Mouse (Mus musculus) embryonic facial prominence, embryonic 15.5 days (tissue): ENCODE measurements at regions not wholly inside any gene's neighbourhood (a gene's known extent, or its start where the extent isn't known, plus 50 kb on each side); places are given as distances from the start of the nearest gene placed in this dataset.
"Not testable (repeated sequence)": the region's sequence is repeated elsewhere in the genome, so short reads cannot be mapped to it uniquely, and the experiment has no call there.

Source experiments
- ATAC-seq: fragments of 200-750 bp; cut with Nextera tagmentation; 2 replicates; pipeline ENCODE4 v1.8.0; 2017; ENCODE audit warnings: low read depth, moderate TSS enrichment; ENCODE audit not compliant: insufficient number of reproducible peaks, low FRiP score, low TSS enrichment
- H3K27ac ChIP-seq: fragments of 300-500 bp; sonication (generic); replicated peaks from 2 replicates; pipeline ENCODE4 v1.5.1; 2015; ENCODE audit warnings: mild to moderate bottlenecking, inconsistent platforms
- H3K27me3 ChIP-seq: fragments of 300-500 bp; sonication (generic); 2 replicates; pipeline ENCODE4 v1.6.1; 2015; ENCODE audit warnings: inconsistent platforms
- H3K36me3 ChIP-seq: fragments of 300-500 bp; sonication (generic); 2 replicates; pipeline ENCODE4 v1.6.1; 2015; ENCODE audit warnings: mild to moderate bottlenecking, inconsistent platforms
- H3K4me1 ChIP-seq: fragments of 300-500 bp; sonication (generic); 2 replicates; pipeline ENCODE4 v1.6.1; 2015; ENCODE audit warnings: inconsistent platforms
- H3K4me2 ChIP-seq: fragments of 300-500 bp; sonication (generic); replicated peaks from 2 replicates; pipeline ENCODE4 v1.6.1; 2015; ENCODE audit warnings: mild to moderate bottlenecking, inconsistent platforms
- H3K4me3 ChIP-seq: fragments of 300-500 bp; sonication (generic); replicated peaks from 2 replicates; pipeline ENCODE4 v1.5.1; 2015; ENCODE audit warnings: mild to moderate bottlenecking, inconsistent platforms
- H3K9ac ChIP-seq: fragments of 300-500 bp; sonication (generic); 2 replicates; pipeline ENCODE4 v1.6.1; 2015; ENCODE audit warnings: inconsistent platforms
- H3K9me3 ChIP-seq: fragments of 300-500 bp; sonication (generic); replicated peaks from 2 replicates; pipeline ENCODE4 v1.6.1; 2016; ENCODE audit warnings: inconsistent platforms
- WGBS: fragments of 180-500 bp; shearing (Covaris S2); methylation state at CpG from one replicate; pipeline ENCODE4 v1.1.7; 2015; 5-methylcytosine and 5-hydroxymethylcytosine counted together

DNA sequence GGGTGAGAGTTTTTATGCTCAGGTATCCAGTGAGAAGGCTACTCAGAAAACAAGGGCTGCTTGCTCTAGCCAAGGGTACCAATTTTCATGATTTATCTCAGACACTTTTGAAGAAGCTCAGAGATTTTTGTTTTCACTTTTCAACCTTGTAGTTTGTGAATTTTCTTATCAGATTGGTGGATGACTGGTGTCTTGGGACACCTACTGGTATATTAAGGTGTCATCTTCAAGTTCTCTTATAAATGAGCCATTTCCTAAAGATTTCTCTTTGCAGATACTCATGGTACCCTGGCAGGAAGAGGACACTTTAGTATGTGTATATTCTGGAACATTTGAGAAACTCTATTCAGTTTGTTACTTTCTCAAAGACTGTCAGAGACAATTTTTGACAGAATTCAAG lies 239.9 kb downstream of the Prr30 start:
- no peak overlapping the region for H3K9ac ChIP-seq
- no peak overlapping the region for H3K27ac ChIP-seq
- H3K4me2 ChIP-seq: no peak overlapping the region
- ATAC-seq: no peak
- no peaks in the 10 kb centered on the region for H3K27me3 ChIP-seq
- H3K4me1 ChIP-seq: no peaks in the 10 kb centered on the region
- no peak overlapping the region for H3K4me3 ChIP-seq
- no peaks in the 10 kb centered on the region for H3K9me3 ChIP-seq
- no peaks in the 10 kb centered on the region for H3K36me3 ChIP-seq

GRCm38 (mm10) chr14:100955806-100956436 lies 244.2 kb downstream of the Prr30 start:
- H3K27ac ChIP-seq: no peak overlapping the region
- no peak overlapping the region for H3K4me2 ChIP-seq
- H3K9me3 ChIP-seq: no peaks in the 10 kb centered on the region
- H3K9ac ChIP-seq: no peak overlapping the region
- H3K4me3 ChIP-seq: no peak overlapping the region
- no peaks in the 10 kb centered on the region for H3K4me1 ChIP-seq
- ATAC-seq: no peak
- H3K27me3 ChIP-seq: no peaks in the 10 kb centered on the region
- WGBS: 84% methylated on average over 1 of the region's 1 CpGs
- no peaks in the 10 kb centered on the region for H3K36me3 ChIP-seq

GRCm38 (mm10) chr14:100950681-100951119 lies 249.4 kb downstream of the Prr30 start:
- ATAC-seq: peak; percentile 67
- Histone ChIP-seq H3K4me1 (no peaks in the 10 kb centered on the region), H3K4me3 (no peak overlapping the region), H3K4me2 (0 out of 2 replicates have a peak overlapping the region, but pooled peaks have one; percentile 4), H3K27ac (no peak overlapping the region), H3K9me3 (no peaks in the 10 kb centered on the region), H3K36me3 (no peaks in the 10 kb centered on the region), H3K9ac (no peak overlapping the region), H3K27me3 (no peaks in the 10 kb centered on the region)
- 20% methylated on average over 3 of the region's 3 CpGs for WGBS

DNA sequence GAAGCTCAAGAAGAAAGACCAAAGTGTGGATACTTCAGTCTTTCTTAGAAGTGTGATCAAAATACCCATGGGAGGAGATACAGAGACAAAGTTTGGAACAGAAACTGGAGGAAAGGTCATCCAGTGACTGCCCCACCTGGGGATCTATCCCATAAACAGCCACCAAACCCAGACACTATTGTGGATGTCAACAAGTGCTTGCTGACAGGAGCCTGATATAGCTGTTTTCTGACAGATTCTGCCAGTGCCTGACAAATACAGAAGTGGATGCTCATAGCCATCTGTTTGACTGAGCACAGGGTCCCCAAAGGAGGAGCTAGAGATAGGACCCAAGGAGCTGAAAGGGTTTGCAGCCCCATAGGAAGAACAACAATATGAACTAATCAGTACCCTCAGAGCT lies 252.5 kb downstream of the Prr30 start:
- not testable (repeated sequence) for ATAC-seq, H3K9me3 ChIP-seq, H3K9ac ChIP-seq, H3K4me1 ChIP-seq, H3K4me3 ChIP-seq, H3K4me2 ChIP-seq, H3K27me3 ChIP-seq, H3K36me3 ChIP-seq, H3K27ac ChIP-seq

GRCm38 (mm10) chr14:100937358-100937887 lies 262.7 kb downstream of the Prr30 start:
- 59% methylated on average over 2 of the region's 2 CpGs for WGBS

DNA sequence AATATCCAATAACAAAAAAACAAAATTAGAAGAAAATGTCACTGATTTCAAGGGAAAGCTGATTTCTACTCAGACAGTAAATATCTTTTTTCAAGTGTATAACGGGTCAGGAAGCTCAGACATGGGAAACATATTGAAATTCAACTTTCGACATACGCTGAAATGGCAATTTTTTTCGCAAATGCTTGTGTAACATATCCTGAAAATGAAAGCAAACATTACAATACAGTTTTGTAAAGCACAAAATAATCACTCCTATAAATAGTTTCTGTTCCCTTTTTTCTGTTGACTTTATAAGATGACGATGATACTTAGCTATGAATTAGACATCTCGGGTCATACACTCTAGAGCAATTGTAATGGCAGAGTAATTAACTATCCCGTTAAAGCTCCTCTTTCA lies 265.6 kb downstream of the Prr30 start:
- no peaks in the 10 kb centered on the region for H3K36me3 ChIP-seq
- ATAC-seq: no peak
- WGBS: 85% methylated on average over 7 of the region's 7 CpGs

More at GRCm38 (mm10) chr14:100937358-100937887, 262.7 kb downstream of the Prr30 start:
- H3K4me1 ChIP-seq: no peaks in the 10 kb centered on the region
- H3K4me3 ChIP-seq: no peak overlapping the region
- H3K27ac ChIP-seq: no peak overlapping the region
- ATAC-seq: no peak
- H3K9me3 ChIP-seq: no peaks in the 10 kb centered on the region
- H3K4me2 ChIP-seq: no peak overlapping the region
- H3K9ac ChIP-seq: no peak overlapping the region
- H3K27me3 ChIP-seq: no peaks in the 10 kb centered on the region
- no peaks in the 10 kb centered on the region for H3K36me3 ChIP-seq

DNA sequence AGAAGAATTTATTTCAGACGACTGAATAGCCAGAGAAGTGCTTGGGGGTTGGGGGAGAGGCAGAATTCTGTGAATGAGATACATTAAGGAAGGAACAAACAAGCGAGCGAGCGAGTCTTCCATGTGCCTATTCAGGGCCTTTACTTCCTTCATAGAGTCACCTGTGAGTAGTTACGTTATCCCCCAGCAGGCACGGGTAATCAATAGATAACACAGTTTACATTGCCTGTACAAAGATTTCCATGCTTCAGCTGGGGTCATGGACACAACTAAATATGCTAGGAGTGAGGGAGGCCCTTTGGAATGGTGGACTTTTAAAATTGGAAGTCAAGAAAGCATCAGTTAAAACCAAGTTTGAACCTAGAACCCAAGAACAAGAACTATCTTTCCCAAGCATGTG lies 275.2 kb downstream of the Prr30 start:
- H3K27ac ChIP-seq: no peak overlapping the region
- H3K27me3 ChIP-seq: no peaks in the 10 kb centered on the region
- 84% methylated on average over 6 of the region's 6 CpGs for WGBS
- no peak overlapping the region for H3K9ac ChIP-seq
- H3K36me3 ChIP-seq: no peaks in the 10 kb centered on the region
- no peak overlapping the region for H3K4me2 ChIP-seq
- no peak for ATAC-seq
- H3K9me3 ChIP-seq: no peaks in the 10 kb centered on the region
- no peaks in the 10 kb centered on the region for H3K4me1 ChIP-seq
- H3K4me3 ChIP-seq: no peak overlapping the region

More for the DNA sequence above, 265.6 kb downstream of the Prr30 start:
- H3K27ac ChIP-seq: no peak overlapping the region
- no peaks in the 10 kb centered on the region for H3K4me1 ChIP-seq
- H3K27me3 ChIP-seq: no peaks in the 10 kb centered on the region
- no peak overlapping the region for H3K4me3 ChIP-seq
- no peaks in the 10 kb centered on the region for H3K9me3 ChIP-seq
- no peak overlapping the region for H3K4me2 ChIP-seq
- H3K9ac ChIP-seq: no peak overlapping the region

- no peak for ATAC-seq
- Histone ChIP-seq H3K4me2 (no peak overlapping the region), H3K4me1 (no peaks in the 10 kb centered on the region), H3K36me3 (no peaks in the 10 kb centered on the region), H3K4me3 (no peak overlapping the region), H3K27me3 (no peaks in the 10 kb centered on the region), H3K9ac (no peak overlapping the region), H3K9me3 (no peaks in the 10 kb centered on the region), H3K27ac (no peak overlapping the region)
- WGBS: 14% methylated on average over 2 of the region's 2 CpGs
These were observed 299.9 kb downstream of the Prr30 start for GRCm38 (mm10) chr14:100900221-100900620.

- 30% methylated on average over 3 of the region's 3 CpGs for WGBS
- Histone ChIP-seq H3K4me1 (no peaks in the 10 kb centered on the region), H3K4me3 (no peak overlapping the region), H3K9ac (no peak overlapping the region), H3K36me3 (no peaks in the 10 kb centered on the region), H3K4me2 (no peak overlapping the region), H3K9me3 (no peaks in the 10 kb centered on the region), H3K27ac (no peak overlapping the region), H3K27me3 (no peaks in the 10 kb centered on the region)
- no peak for ATAC-seq
These were observed 301.1 kb downstream of the Prr30 start for GRCm38 (mm10) chr14:100899074-100899473.

DNA sequence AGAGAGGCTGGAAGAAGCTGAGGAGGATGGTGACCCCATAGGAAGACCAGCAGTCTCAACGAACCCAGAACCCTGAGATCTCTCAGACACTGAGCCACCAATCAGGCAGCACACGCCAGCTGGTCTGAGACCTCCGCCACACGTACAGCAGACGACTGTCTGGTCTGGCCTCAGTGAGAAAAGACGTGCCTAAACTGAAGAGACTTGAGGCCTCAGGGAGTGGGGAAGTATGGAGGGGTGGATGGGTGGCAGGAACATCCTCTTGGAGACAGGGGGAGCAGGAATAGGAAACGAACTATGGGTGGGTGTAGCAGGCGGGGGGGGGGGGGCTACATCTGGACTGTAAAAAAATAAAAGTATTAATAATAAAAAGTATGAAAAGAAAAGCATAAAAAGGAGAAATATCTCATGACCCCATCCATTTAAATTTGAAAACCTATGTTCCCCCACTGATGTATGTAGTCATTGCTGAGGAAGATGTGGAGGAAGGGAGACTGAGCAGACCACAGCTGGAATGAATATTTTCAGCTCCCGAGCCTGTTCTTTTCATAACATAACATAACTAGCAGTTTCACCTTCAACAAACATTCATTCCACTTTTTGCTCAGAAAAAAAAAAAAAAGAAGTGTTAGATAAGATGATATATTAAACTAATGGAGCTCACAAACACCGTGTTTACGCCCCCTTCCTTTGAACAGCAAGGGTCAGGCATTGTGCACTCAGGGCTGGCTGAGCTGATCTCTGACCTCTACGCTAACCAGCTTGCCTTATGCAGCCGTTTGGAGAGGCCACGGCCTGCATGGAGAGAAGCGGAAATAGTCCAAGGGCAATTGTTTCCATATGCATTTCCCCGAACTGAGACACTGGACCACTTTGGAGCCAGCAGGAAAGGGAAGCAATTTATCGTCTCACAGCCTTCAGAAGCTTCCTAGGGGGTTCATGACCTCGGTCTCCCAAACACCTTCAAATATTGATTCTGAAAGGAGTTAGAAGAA lies 310.7 kb downstream of the Prr30 start:
- 31% methylated on average over 18 of the region's 18 CpGs for WGBS
- H3K9ac ChIP-seq: no peak overlapping the region
- H3K4me2 ChIP-seq: no peak overlapping the region
- no peaks in the 10 kb centered on the region for H3K9me3 ChIP-seq
- H3K4me3 ChIP-seq: no peak overlapping the region
- H3K27me3 ChIP-seq: no peaks in the 10 kb centered on the region
- no peak overlapping the region for H3K27ac ChIP-seq
- H3K4me1 ChIP-seq: no peaks in the 10 kb centered on the region
- no peak for ATAC-seq
- no peaks in the 10 kb centered on the region for H3K36me3 ChIP-seq

DNA sequence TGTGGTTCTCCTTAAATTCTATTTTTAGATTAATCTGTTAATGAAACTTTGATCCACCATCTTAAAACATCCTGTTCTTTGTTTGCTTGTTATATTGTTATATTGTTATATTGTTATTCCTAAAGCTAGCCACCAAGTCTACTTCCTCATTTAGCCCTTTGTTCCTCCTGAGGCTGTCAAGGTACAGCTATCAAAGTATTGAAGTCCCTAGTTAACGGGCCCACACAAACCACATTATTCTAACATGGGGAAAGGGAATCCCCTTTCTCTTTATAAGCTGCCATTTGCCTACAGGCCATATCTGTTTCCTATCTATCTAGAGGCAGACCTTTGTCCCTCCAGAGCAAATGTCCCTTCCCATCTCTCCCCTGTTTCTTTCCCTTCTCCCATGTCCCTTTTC lies 317.0 kb downstream of the Prr30 start:
- H3K4me3 ChIP-seq: no peak overlapping the region
- no peaks in the 10 kb centered on the region for H3K36me3 ChIP-seq
- H3K27me3 ChIP-seq: no peaks in the 10 kb centered on the region
- H3K4me1 ChIP-seq: no peaks in the 10 kb centered on the region
- WGBS: 64% methylated on average over 1 of the region's 1 CpGs
- H3K9me3 ChIP-seq: no peaks in the 10 kb centered on the region
- no peak overlapping the region for H3K4me2 ChIP-seq
- no peak overlapping the region for H3K27ac ChIP-seq
- H3K9ac ChIP-seq: no peak overlapping the region
- ATAC-seq: no peak
